Mouse (Mus musculus) heart, postnatal 14 days (tissue): Measurements from ENCODE around the gene P2rx7. TPM values are rescaled to one million over a fixed set of nuclear protein-coding genes. Genes with fewer than 3 reads are reported as not detected.
A peak's percentile ranks its signal among the peaks of the same experiment; 100 is the strongest.

ENCODE experiments used
- DNase-seq, 2 experiments: peaks; one replicate each; pipeline ENCODE4 v3.0.0; 2021 to 2022
- intact Hi-C: fragments of 180-260 bp; cut with DNase I; formaldehyde crosslinking; loops from one replicate; pipeline ENCODE4 v1.15.1; 2025
- long read RNA-seq, 2 experiments: library from polyadenylated mRNA; stranded (forward); transcript quantifications; one replicate each; pipeline ENCODE4 v2.0.0; 2021
- total RNA-seq, 2 experiments: library from RNA; stranded (reverse); gene quantifications; 2 replicates each; pipeline ENCODE4 v1.2.3; 2021

The P2rx7 gene
- total RNA-seq = 1 to 10 TPM; 4.0 to 4.3 TPM
- long read RNA-seq, experiment 1 = 0 reads
- long read RNA-seq, experiment 2, partial matches to known transcripts = 1 of 1 reads
- long read RNA-seq, experiment 2, other reads (novel, unspliced or antisense) = 0 of 1 reads

DNA sequence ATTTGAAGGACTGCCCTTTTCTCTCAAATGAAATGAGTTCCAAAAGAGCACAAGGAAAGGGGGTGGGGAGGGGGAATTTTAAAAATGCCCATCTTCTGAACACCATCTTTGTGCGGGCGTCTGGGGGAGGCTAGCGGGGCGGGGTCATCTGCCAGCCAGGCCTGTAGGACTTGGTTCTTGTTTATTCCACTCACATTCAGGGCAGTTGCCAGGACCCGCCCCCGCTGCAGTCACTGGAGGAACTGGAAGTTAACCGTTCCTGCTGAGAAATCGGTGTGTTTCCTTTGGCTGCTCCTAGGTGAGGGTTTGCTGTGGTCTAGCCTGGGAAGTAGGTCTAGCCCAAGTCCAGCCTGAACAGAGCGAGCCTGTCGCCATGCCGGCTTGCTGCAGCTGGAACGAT is at the start of gene P2rx7:
TSS of gene P2rx7 (plus strand) at position 211 of the 400 bp plus-strand sequence.
- intact Hi-C loops = no loop called here
- peak; percentile 67 to 69 for DNase-seq

DNA sequence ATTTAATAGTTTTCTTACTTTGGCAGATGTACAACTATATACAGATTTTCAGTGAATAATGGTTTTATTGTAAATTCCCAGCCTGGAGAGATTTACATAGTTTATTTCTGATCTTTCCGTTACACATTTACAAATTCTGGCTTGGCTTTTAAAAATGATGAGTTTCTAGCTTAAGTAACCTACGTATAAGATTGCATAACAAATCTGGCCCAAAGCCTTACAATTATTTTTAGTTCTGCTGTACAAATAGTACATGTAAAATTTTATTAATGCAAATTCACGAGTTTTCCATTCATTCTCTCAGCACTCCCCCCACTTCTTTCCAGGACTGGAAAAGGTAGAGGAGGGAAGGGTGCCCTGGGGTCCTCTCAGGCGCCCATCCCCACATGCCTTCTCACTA is 48.2 kb upstream of the P2rx7 start:
- intact Hi-C loops = no loop called here
- no peak for DNase-seq

DNA sequence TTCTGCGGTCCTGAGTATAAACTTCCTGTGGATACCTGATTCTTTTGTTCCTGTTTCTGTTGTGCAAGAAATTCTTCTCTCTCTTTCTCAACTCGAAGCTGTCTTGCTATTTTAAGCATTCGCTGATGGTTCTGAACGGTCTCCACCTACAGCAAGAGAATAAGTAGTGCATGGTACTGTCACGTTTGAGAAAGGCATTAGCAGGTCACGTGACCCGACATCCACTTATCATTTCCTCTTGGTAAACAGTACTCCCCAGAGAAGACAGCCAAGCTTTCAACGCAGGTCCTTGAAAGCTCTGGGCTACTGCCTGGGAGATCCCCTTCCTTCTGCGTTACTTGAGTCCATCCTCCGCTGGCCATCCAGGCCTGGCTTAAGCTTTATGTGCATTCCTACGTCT is 41.5 kb upstream of the P2rx7 start:
- DNase-seq = peak; percentile 37 to 60
- intact Hi-C loops = no loop called here

DNA sequence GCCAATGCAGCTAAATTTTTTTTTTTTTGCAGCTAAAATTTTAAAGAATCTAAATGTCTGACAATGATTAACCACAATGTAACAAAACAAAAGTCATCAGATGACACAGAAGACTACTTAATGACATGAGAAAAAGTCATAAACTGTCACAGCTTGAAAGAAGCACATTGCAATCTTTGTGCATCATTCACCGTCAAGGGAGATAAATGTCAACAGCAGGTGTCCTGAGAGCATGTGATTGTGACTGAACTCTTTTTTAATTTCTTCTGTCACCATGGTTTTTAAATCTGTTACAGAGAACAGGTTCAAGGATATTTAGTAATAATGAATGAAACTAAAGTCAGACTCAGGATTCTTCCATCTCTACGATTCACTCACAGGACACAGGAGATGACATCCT is 38.8 kb upstream of the P2rx7 start:
- intact Hi-C loops = loop anchor here (5.0 kb wide), 1 partner anchor 38 kb away; no protein-coding TSS in a partner anchor
- no peak for DNase-seq

DNA sequence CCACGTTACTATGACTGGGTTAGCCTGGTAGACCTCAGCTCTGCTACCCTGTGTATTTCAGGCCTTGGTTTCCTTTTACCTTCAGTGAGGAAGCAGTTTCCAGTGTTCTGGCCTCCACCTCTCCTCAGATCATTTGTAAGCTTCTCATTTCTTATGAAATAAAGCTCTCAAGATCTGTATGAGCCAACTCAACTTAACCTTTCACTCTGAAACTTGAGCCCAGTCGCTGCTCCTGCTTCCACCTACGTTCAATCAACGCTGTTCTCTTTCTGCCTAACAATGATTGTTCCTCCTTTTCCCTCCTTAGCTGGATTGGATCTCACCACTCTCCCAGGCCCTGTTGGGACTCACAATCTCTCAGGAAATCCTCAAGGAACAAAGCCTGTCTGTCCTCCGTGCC is 32.1 kb upstream of the P2rx7 start:
- no peak for DNase-seq
- intact Hi-C loops = no loop called here

DNA sequence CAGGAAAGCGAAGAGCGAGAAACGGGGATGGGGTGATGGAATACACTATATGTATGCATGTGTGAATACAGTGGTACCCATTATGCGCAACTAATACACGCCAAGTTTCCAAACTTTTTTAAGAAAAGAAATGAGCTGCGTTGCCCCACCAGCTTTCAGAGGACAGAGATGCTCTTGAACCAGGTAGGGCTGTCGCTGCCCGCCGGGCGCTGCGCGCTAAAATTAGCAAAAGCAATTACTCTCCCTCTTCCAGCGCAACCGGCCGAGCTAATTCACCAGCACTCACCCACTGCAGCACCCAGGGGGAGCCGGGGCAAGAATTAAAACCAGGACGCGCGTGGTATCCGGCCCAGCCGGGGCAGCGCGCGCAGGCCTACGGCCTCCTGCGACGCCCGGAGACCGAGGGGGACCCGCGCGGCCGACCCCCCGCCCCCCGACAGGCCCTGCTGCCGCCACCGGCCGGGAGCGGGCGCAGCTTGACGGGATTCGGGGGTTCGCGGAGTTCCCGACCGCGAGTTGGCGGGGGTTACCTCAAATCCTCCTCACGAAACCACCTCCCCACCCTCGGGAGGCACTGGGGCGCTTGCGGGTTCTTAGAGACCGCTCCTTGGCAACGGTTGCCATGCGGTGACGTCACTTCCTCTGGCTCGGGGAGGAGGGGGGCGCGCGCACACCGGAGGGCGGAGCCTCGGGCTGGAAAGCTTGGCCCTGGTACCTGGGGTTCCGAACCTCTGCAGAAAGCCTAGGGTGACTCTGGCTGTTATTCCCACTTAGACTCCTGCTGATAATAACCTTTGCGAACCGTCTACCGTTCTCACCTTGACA is 29.6 kb upstream of the P2rx7 start, which contains the start of gene Ift81:
TSS of gene Ift81 (minus strand) at position 611 of the 825 bp plus-strand sequence.
- intact Hi-C loops = no loop called here
- DNase-seq = peak; percentile 94 to 98

DNA sequence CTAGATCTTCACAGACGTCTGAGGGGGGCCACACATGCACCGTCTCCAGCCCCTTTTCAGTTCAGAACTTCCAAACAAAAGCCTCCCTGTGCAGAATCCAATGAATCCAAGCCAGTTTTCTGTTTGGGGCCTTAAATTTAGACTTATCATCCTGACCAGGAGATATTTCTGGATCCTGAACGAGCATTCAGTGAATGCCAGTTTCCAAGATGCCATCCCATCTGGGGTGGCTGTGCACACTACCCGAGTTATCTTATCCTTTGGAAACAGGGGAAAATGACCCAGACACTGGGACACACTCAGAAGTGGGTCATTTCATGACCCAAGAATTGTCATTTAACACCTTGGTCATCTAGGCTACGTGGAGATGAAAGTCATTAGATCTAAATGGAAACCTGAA is 26.0 kb upstream of the P2rx7 start:
- intact Hi-C loops = no loop called here
- DNase-seq = no peak

DNA sequence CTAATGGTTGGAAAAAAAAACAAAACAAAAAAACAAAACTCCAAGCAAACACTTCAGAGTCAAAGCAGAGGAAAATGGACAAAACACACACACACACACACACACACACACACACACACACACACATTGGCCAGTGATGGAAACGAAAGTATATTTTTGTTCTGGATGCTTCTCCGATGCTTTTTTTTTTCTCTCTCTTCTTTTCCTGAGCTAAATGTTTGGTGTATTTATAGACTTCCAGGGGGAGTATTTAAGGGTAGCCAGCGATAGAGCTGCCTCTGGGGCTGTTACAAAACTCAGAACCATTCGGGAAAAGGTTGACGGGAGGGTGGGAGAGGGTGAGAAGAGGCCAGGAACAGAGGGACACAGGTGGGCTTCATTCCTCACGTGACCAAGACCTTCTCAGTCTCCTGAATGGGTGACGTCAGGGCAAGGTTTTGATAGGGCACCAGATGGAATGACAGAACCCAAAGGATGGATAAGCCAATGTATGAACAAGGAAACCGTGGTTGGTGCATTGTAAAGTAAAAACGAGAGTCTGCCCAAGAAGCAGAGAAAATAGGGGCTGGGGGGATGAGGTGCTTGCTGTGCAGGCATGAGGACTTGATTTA is 23.9 kb upstream of the P2rx7 start:
- no peak for DNase-seq
- intact Hi-C loops = loop anchor here (2.0 to 10.0 kb wide), 3 partner anchors 95 to 145 kb away; no protein-coding TSS in a partner anchor

DNA sequence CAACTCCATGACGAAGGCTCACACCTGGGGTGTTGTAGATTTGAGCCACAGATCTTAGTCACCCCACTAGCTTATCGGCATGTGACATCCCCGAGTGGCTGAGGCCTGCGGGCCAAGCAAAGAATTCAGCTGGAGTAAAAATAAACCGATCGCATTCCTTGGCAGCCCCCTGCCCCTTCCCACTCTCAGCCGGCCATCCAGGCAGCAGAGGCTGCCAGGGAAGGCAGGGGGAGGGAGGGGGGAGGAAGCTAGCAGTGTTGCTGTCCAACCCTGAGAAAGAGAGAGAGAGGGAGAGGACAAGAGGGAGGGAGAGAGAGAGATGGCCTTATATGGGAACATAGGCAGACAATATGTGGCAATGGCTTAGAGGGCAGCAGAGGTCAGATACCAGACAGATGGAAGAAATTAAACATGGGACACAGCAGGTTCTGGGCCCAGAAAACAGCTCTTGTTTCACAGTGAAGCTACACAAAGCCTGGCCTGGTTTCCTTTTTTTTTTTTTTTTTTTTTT is 22.3 kb upstream of the P2rx7 start:
- peak; percentile 74 to 80 for DNase-seq
- intact Hi-C loops = loop anchor here (2.0 to 10.0 kb wide), 3 partner anchors 97 to 147 kb away; no protein-coding TSS in a partner anchor

DNA sequence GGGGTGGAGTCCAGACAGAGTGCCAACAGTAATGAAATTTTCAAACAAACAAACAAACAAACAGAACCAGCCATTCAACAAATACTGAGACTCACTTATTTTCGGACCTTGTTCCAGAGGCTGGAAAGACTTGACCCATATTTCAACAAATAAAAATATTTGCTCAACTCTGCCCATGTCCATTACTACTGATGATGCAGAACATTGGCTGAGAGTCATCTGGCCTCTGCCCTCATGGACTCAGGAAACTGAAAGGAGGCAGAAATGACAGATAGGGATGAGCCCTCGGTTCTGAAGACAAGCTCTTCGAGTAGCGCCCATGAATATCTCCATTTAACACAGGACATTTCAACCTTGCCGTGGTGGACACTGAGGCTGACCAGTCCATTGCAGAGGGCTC is 21.2 kb upstream of the P2rx7 start:
- peak in 1 of 2 experiments; percentile 35 for DNase-seq

DNA sequence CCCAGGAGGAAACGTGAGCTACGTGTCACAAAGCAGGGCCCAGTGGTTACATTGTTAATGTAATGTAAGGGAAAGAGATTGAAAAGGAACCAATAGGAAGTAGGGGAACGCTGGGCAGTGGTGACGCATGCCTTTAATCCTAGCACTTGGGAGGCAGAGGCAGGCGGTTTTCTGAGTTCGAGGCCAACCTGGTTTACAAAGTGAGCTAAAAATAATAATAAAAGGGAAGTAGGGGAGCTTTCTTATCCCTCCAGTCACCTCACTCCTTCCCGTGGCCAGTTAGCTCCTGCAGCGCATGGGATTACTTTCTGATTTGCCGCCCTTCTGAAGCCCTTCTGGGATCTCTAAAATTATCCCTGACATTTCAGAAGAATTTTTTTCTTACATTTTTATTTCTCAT is 19.9 kb upstream of the P2rx7 start:
- no peak for DNase-seq
- intact Hi-C loops = loop anchor here (5.0 to 10.0 kb wide), 2 partner anchors 117 to 149 kb away; no protein-coding TSS in a partner anchor

More for the DNA sequence above, 21.2 kb upstream of the P2rx7 start:
- intact Hi-C loops = loop anchor here (5.0 to 10.0 kb wide), 2 partner anchors 115 to 148 kb away; no protein-coding TSS in a partner anchor

DNA sequence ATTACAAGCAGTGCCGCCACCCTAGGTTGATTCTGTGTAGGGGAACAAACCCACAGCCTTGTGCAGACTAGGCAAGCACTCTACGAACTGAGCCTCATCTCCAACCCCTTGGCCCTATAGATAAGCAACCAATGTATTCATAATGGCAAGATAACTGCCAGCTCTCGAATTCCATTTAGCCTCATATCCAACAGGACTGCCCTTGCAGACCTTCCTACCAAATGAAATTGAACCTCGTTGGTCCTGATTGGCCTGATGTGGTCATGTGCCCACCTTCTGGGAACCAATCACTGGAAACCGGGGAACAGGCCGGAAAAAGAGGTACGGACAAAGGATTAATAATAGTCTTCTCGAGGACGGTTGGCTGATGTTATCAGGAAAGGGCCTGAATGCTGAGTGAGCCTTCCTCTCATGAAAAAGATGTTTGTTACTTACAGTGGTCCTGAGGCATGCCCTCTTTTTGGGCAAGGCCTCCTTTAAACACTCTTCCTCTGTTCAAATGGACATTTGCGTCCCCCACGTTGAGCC is 18.7 kb upstream of the P2rx7 start:
- intact Hi-C loops = loop anchor here (5.0 to 10.0 kb wide), 3 partner anchors 78 to 150 kb away; no protein-coding TSS in a partner anchor
- DNase-seq = no peak

DNA sequence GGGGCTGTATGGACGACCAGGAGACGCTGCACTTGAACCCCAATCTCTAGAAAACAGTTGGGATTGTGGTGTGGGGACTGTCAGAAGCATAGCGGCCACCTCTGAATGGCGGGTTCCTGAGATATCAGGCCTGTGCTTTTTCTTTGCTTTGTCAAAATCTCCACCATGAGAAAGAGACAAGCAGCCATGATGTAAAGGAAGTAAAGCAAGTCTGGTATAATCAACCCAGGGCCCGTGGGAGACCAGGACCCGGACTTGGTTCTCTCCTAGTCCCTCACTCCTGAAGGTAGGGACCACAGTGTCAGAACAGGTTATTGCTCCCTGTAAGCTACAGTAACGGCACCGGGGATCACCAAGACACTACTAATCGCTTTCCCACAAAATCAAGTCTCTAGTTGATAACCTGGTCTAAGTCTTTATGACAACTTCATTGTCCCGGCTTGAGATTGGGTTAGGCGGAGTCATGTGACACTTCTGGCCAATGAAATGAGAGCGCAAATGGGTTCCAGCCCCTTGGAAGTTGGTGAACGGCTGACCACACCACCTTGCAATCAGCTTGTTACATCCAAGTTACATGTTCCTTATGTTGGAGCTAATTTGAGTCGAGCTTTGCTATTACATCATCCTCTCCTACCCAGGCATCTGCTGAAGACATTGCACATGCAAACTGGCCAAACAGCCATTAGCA is 18.0 kb upstream of the P2rx7 start:
- no peak for DNase-seq
- intact Hi-C loops = loop anchor here (2.0 to 10.0 kb wide), 3 partner anchors 78 to 225 kb away; no protein-coding TSS in a partner anchor

DNA sequence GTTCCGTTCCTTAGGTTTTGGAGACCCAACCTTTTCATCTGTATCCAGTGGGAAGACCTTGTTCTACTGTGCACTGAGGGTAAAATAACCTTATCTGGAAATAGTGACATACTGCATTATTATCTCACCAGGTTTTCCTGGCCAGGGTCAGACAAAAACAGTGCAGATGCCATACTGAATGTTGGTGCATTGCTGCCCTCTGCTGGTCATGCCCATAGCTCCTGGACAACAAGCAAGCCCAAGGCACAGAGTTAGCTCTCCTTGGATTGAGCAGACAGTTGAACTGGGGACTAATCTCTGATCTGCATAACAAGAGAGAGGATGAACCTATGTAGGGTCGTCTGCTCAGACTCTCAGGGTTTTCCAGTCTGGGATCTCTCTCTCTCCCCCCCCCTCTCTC is 16.5 kb upstream of the P2rx7 start:
- intact Hi-C loops = loop anchor here (2.0 to 10.0 kb wide), 3 partner anchors 80 to 226 kb away; no protein-coding TSS in a partner anchor
- DNase-seq = peak; percentile 91 to 95

DNA sequence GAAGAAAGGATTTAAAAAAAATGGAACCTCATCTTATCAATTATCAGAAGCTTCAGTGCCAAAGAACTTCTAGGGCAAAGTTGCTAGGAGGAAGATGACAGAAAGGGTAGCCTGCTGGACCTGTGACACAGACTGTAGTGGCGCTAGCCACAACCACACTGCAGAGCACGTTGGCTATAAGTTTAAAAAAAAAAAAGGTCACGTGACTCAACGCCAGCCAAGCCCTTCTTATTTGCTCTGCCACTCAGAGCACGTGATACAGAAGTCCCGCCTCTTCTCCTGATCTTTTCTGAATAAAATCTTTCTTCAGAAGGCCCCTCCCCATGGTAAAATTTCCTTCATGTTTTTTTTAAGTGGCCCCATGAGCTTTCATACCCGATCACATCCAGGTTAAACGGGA is 8.5 kb upstream of the P2rx7 start:
- intact Hi-C loops = no loop called here

DNA sequence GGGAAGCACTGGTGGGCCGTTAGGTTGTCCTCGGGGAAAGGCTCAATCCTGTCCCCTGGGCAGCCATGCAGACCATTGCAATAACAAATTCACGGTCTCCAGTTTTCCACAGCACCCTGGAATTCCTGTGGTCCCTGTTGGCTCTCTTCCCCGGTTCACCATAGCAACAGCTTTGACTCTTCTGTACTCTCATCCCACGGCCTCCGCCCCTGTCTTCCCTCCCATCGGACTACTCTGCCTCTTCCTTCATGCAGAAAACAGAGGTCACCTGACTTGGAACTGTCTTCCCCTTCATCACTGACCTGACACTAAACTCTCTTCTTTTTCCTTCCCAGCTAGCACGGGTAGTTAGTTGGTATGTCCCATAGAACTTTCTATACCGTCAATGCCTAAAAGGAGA is 7.4 kb upstream of the P2rx7 start:
- intact Hi-C loops = no loop called here
- no peak for DNase-seq

More for the DNA sequence above, 8.5 kb upstream of the P2rx7 start:
- no peak for DNase-seq

DNA sequence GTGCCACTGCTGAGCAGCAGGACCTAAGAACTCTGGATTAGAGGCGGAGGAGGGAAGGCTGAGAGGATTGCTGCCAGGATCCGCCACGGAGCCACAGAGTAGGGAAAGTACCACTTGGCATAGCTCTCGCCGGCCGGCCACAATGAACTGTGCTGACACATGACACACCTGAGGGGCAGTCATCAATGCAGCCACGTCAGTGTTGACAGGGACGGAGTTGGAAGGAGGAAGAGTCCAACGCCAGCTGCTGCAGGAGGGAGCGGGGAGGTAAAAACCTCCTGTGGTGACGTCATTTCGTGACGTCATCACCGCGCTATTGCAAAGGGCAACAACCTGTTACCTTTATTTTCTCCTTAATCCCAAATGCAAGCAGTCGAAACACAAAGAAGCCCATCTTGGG is 6.8 kb upstream of the P2rx7 start:
- intact Hi-C loops = no loop called here
- peak in 1 of 2 experiments; percentile 29 for DNase-seq

DNA sequence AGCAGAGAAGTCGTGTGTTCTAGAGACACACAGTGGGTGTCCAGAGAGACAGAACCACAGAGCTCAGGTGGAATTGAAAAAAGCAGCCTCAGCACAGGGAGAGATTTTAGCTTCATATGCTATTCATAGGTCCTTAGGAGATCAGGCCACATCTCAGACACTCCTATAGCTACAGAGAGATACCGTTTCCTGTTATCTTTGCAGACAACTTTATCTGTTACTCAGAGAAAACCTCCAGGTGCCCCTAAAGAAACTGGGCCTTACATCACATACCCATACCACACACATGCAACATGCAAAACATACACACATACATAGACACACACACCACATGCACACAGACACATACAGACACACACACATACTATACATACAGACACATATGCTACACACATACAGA is 5.4 kb upstream of the P2rx7 start:
- DNase-seq = no peak
- intact Hi-C loops = no loop called here

DNA sequence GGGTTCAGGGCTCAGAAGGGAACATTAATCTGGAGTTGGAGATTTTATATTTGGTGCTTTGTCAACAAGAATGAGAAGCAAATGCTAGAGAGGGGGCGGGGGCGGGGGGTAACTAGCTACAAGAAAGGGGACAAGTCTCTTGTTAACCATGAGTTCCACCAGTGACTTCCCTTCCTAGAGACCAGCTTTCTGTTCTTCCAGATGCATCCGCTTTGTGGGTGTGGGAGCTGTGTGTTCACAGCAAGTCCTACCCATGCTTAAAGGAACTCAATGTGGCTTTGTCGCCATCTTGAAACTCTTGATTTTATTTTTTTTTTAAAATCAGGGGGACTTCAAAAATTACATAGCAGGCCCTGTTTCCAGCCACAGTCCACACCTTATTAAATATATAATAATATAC is 4.2 kb upstream of the P2rx7 start:
- intact Hi-C loops = no loop called here
- no peak for DNase-seq

DNA sequence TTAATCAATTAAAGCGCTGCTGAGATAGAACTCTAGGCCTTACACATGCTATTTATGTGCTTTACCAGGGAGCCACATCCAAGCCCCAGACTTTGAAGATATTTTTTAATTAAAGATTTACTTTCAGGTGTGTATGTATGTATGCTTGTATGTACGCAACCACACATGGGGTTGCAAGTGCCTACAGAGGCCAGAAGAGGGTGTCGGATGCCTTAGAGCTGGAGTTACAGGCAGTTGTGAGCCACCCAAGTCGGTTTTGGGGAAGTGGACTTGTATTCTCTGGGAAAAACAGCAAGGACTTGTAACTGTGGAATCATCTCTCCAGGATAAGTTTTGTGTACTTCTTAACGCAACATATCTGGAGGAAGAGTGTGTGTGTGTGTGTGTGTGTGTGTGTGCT is 3.7 kb upstream of the P2rx7 start:
- DNase-seq = no peak
- intact Hi-C loops = no loop called here
